Mouse (Mus musculus): Measurements from ENCODE around the gene Psmd3. TPM values are rescaled to one million over a fixed set of nuclear protein-coding genes. Genes with fewer than 3 reads are reported as not detected.

The Psmd3 gene
- total and polyA plus RNA-seq, 2 experiments from 2014 or later, result 96.4 to 147 TPM

GRCm38 (mm10) chr11:98707401-98708281 lies 25.3 kb downstream of the Psmd3 start:
- H3K9ac ChIP-seq (replicated peaks; ENCODE audit: low read depth, low read length), result no peak overlapping the region
- H3K9me3 ChIP-seq (replicated peaks; ENCODE audit: control insufficient read depth, low read length), result no peaks in the 10 kb centered on the region
- H3K4me1 ChIP-seq (ENCODE audit: control insufficient read depth, insufficient read depth), result peaks cover 21% of the 10 kb centered on the region
- DNase-seq (ENCODE audit: low spot score) (peak; percentile 76), ATAC-seq (ENCODE audit: insufficient read depth, low read depth) (peak; percentile 48)
- whole genome bisulfite sequencing, result 68% methylated on average over 22 of the region's 22 CpGs
- no peaks in the 10 kb centered on the region for H3K27me3 ChIP-seq (ENCODE audit: control insufficient read depth, insufficient read depth, low read length)
- TF ChIP-seq EP300 (IDR thresholded peaks at IDR 0.05; ENCODE audit: low read depth) (no peak), CTCF (IDR thresholded peaks at IDR 0.05; ENCODE audit: low read depth) (no peak)
- H3K27ac ChIP-seq (ENCODE audit: low read depth), result peak overlapping the region; percentile 75
- 0 out of 2 replicates have a peak overlapping the region, but pooled peaks have one; percentile 12 for H3K4me2 ChIP-seq (ENCODE audit: low read depth, low read length)
- peaks cover 45% of the 10 kb centered on the region for H3K36me3 ChIP-seq (replicated peaks; ENCODE audit: control insufficient read depth, insufficient read depth, low read length)
- no peak overlapping the region for H3K4me3 ChIP-seq (ENCODE audit: low read depth, low read length)

DNA sequence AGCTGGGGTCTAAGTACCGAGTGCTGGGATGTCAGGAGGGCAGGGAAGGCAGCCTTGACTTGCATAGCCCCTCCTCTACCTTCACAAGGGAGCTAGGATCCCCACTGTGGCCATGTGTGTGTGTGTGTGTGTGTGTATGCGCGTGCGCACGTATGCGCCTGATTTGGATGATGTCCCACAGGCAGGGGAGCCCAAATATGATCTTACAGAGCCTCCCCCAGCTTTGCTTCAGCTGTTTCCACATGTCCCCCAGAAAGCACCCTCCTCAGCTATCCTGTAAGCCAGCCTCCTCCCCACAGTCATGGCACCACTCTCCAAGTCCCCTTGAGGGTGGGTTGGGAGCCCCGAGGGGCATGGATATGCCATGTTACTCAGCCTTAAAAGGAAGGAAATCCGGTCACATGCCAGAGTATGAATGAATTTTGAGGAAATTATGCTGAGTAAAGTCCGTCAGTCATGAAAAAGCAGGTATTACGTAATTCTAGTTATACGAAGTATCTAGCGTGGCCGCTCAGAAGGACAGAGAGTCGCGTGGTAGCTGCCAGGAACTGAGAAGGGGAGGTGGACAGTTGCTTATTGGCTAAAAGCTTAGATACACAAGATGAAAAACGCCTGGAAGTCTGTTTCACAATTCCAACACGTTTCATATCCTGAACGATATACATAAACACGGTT lies 26.1 kb downstream of the Psmd3 start:
- no peak overlapping the region for H3K4me3 ChIP-seq (ENCODE audit: low read depth, low read length)
- no peak overlapping the region for H3K9ac ChIP-seq (replicated peaks; ENCODE audit: low read depth, low read length)
- H3K27me3 ChIP-seq (ENCODE audit: control insufficient read depth, insufficient read depth, low read length), result no peaks in the 10 kb centered on the region
- H3K27ac ChIP-seq (ENCODE audit: low read depth), result peak overlapping the region; percentile 75
- H3K4me1 ChIP-seq (ENCODE audit: control insufficient read depth, insufficient read depth), result peaks cover 21% of the 10 kb centered on the region
- DNase-seq (ENCODE audit: low spot score) (peak; percentile 67), ATAC-seq (ENCODE audit: insufficient read depth, low read depth) (peak; percentile 14; the same call in 1 of the 2 replicates)
- 64% methylated on average over 19 of the region's 19 CpGs for WGBS
- H3K9me3 ChIP-seq (replicated peaks; ENCODE audit: control insufficient read depth, low read length), result no peaks in the 10 kb centered on the region
- H3K4me2 ChIP-seq (ENCODE audit: low read depth, low read length), result 0 out of 2 replicates have a peak overlapping the region, but pooled peaks have one; percentile 12
- TF ChIP-seq CTCF (IDR thresholded peaks at IDR 0.05; ENCODE audit: low read depth), result no peak
- no peak for TF ChIP-seq EP300 (IDR thresholded peaks at IDR 0.05; ENCODE audit: low read depth)
- H3K36me3 ChIP-seq (replicated peaks; ENCODE audit: control insufficient read depth, insufficient read depth, low read length), result peaks cover 52% of the 10 kb centered on the region

DNA sequence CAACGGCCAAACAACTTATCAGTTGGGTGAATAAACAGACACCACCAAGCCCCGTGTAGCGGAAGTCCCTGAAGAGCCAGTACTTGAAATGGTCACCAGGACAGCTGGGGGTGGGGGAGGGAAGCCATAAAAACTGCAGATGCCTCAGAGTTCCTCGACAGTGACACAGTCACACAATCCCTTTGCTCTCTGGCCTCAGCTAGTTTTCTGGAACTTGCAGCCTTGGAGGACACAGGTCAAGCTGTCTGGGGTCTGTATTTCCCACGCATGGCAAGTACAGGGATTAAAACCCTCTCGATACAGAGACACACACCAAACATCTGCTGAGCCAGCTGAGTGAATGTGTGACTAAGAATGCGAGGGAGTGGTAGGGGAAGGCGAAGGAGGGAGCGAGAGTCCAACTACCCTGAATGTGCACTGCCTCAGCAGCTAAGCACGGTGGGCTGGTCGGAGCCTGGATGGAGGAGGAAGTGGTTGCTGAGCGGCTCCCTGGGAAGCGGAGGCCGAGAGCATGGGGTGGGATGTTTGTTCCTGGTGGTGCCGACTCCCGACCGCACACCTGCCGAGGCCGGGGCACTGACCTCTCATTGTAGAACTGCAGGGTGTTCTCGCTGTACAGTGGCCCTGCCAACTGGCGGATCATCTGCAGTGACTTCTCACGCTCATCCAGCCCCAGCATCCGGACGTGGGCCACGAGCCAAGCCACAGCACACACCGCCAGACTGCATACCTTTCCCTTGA lies 26.8 kb downstream of the Psmd3 start:
- Histone ChIP-seq H3K4me1 (ENCODE audit: control insufficient read depth, insufficient read depth) (peaks cover 21% of the 10 kb centered on the region), H3K4me2 (ENCODE audit: low read depth, low read length) (peak overlapping the region; percentile 8; the same call in 1 of the 2 replicates), H3K27me3 (ENCODE audit: control insufficient read depth, insufficient read depth, low read length) (no peaks in the 10 kb centered on the region), H3K9me3 (replicated peaks; ENCODE audit: control insufficient read depth, low read length) (no peaks in the 10 kb centered on the region), H3K4me3 (ENCODE audit: low read depth, low read length) (no peak overlapping the region), H3K9ac (replicated peaks; ENCODE audit: low read depth, low read length) (no peak overlapping the region), H3K36me3 (replicated peaks; ENCODE audit: control insufficient read depth, insufficient read depth, low read length) (peaks cover 56% of the 10 kb centered on the region), H3K27ac (ENCODE audit: low read depth) (peak overlapping the region; percentile 75)
- no peak for DNase-seq (ENCODE audit: low spot score)
- ATAC-seq (ENCODE audit: insufficient read depth, low read depth), result no peak
- no peak for TF ChIP-seq EP300 (IDR thresholded peaks at IDR 0.05; ENCODE audit: low read depth)
- no peak for TF ChIP-seq CTCF (IDR thresholded peaks at IDR 0.05; ENCODE audit: low read depth)
- 40% methylated on average over 26 of the region's 26 CpGs for WGBS

GRCm38 (mm10) chr11:98710416-98711045 lies 28.2 kb downstream of the Psmd3 start:
- H3K9me3 ChIP-seq (replicated peaks; ENCODE audit: control insufficient read depth, low read length), result no peaks in the 10 kb centered on the region
- no peaks in the 10 kb centered on the region for H3K27me3 ChIP-seq (ENCODE audit: control insufficient read depth, insufficient read depth, low read length)
- peaks cover 55% of the 10 kb centered on the region for H3K36me3 ChIP-seq (replicated peaks; ENCODE audit: control insufficient read depth, insufficient read depth, low read length)
- H3K9ac ChIP-seq (replicated peaks; ENCODE audit: low read depth, low read length), result no peak overlapping the region
- 30% methylated on average over 12 of the region's 12 CpGs for WGBS
- no peak overlapping the region for H3K4me2 ChIP-seq (ENCODE audit: low read depth, low read length)
- ATAC-seq (ENCODE audit: insufficient read depth, low read depth) (peak; percentile 59), DNase-seq (ENCODE audit: low spot score) (peak; percentile 89)
- peaks cover 21% of the 10 kb centered on the region for H3K4me1 ChIP-seq (ENCODE audit: control insufficient read depth, insufficient read depth)
- peak overlapping the region; percentile 53 for H3K27ac ChIP-seq (ENCODE audit: low read depth)
- TF ChIP-seq EP300 (IDR thresholded peaks at IDR 0.05; ENCODE audit: low read depth) (no peak), CTCF (IDR thresholded peaks at IDR 0.05; ENCODE audit: low read depth) (peak; percentile 98)
- no peak overlapping the region for H3K4me3 ChIP-seq (ENCODE audit: low read depth, low read length)

- no peaks in the 10 kb centered on the region for H3K27me3 ChIP-seq (ENCODE audit: control insufficient read depth, insufficient read depth, low read length)
- DNase-seq (ENCODE audit: low spot score) (no peak), ATAC-seq (ENCODE audit: insufficient read depth, low read depth) (no peak)
- peak overlapping the region; percentile 53 for H3K27ac ChIP-seq (ENCODE audit: low read depth)
- 62% methylated on average over 4 of the region's 4 CpGs for WGBS
- TF ChIP-seq CTCF (IDR thresholded peaks at IDR 0.05; ENCODE audit: low read depth) (no peak), EP300 (IDR thresholded peaks at IDR 0.05; ENCODE audit: low read depth) (no peak)
- H3K36me3 ChIP-seq (replicated peaks; ENCODE audit: control insufficient read depth, insufficient read depth, low read length), result peaks cover 54% of the 10 kb centered on the region
- no peak overlapping the region for H3K4me2 ChIP-seq (ENCODE audit: low read depth, low read length)
- H3K4me3 ChIP-seq (ENCODE audit: low read depth, low read length), result no peak overlapping the region
- H3K9me3 ChIP-seq (replicated peaks; ENCODE audit: control insufficient read depth, low read length), result no peaks in the 10 kb centered on the region
- H3K4me1 ChIP-seq (ENCODE audit: control insufficient read depth, insufficient read depth), result peaks cover 21% of the 10 kb centered on the region
- no peak overlapping the region for H3K9ac ChIP-seq (replicated peaks; ENCODE audit: low read depth, low read length)
These were observed 28.7 kb downstream of the Psmd3 start for GRCm38 (mm10) chr11:98711046-98711434.

Measured in heart, postnatal 0 days (tissue).